Mouse (Mus musculus) thymus, adult 2 months (tissue): ENCODE measurements at regions not wholly inside any gene's neighbourhood (a gene's known extent, or its start where the extent isn't known, plus 50 kb on each side); places are given as distances from the start of the nearest gene placed in this dataset.

Experiments used
- CTCF ChIP-seq: fragments of 200-500 bp; IDR thresholded peaks from 2 replicates; pipeline ENCODE4 v1.5.1; 2012; ENCODE audit warnings: mild to moderate bottlenecking, control low read depth, low read length, moderate library complexity, borderline replicate concordance; ENCODE audit not compliant: control insufficient read depth, poor library complexity, insufficient read depth; ENCODE audit errors: extremely low read depth
- POLR2A ChIP-seq: fragments of 200-500 bp; IDR thresholded peaks from 2 replicates; pipeline ENCODE4 v1.6.1; 2012; ENCODE audit warnings: mild to moderate bottlenecking, low read length, control low read depth, moderate library complexity; ENCODE audit not compliant: control insufficient read depth, poor library complexity, insufficient read depth; ENCODE audit errors: extremely low read depth

DNA sequence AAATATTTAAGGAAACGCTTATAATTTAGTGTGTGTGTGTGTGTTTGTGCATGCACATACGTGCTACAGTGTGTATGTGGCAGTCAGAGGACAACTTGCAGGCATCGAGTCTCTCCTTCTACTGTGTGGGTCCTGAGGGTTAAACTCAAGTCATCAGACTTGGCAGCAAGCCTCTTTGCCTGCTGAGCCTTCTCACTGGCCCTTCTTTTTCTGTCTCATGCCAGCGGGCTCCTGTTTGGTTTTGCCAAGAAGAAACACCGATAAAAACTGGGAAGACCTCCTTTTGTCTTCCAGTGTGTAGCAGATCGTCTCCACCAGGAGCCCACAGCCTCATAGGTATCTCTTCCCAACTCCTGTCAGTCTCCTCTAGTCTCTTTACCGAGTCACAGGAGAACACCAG, 81.9 kb upstream of the Rbpj start:
- TF ChIP-seq CTCF, result no peak
- no peak for TF ChIP-seq POLR2A
